Mouse (Mus musculus): Measurements from ENCODE around the gene Farsb.

Gene Farsb

GRCm38 (mm10) chr1:78437150-78437549 lies 51.5 kb downstream of the Farsb start:
- TF ChIP-seq POU5F1 (IDR thresholded peaks at IDR 0.05; ENCODE audit: borderline replicate concordance, low read length): no peak
- TF ChIP-seq NANOG (IDR thresholded peaks at IDR 0.05; ENCODE audit: borderline replicate concordance, low read length): no peak
- TF ChIP-seq CTCF (conservative IDR thresholded peaks at IDR 0.05; ENCODE audit: low read length): no peak
- no peaks in the 10 kb centered on the region for H3K9me3 ChIP-seq (ENCODE audit: low read length)

GRCm38 (mm10) chr1:78436445-78436844 lies 52.3 kb downstream of the Farsb start:
- Histone ChIP-seq H3K27me3 (ENCODE audit: insufficient read depth, low read length) (no peaks in the 10 kb centered on the region), H3K4me1 (replicated peaks; ENCODE audit: low read depth, low read length) (no peaks in the 10 kb centered on the region), H3K36me3 (ENCODE audit: insufficient read depth, low read length) (peaks cover 71% of the 10 kb centered on the region), H3K4me3 (replicated peaks; ENCODE audit: low read length) (no peak overlapping the region), H3K9me3 (ENCODE audit: low read length) (no peaks in the 10 kb centered on the region)
- TF ChIP-seq POU5F1 (IDR thresholded peaks at IDR 0.05; ENCODE audit: borderline replicate concordance, low read length) (no peak), NANOG (IDR thresholded peaks at IDR 0.05; ENCODE audit: borderline replicate concordance, low read length) (no peak), CTCF (conservative IDR thresholded peaks at IDR 0.05; ENCODE audit: low read length) (no peak)

More at GRCm38 (mm10) chr1:78437150-78437549, 51.5 kb downstream of the Farsb start:
- no peak overlapping the region for H3K4me3 ChIP-seq (replicated peaks; ENCODE audit: low read length)
- no peaks in the 10 kb centered on the region for H3K27me3 ChIP-seq (ENCODE audit: insufficient read depth, low read length)
- H3K36me3 ChIP-seq (ENCODE audit: insufficient read depth, low read length): peaks cover 70% of the 10 kb centered on the region
- H3K4me1 ChIP-seq (replicated peaks; ENCODE audit: low read depth, low read length): peaks cover 2% of the 10 kb centered on the region; the same call in 1 of the 2 replicates

- peaks cover 71% of the 10 kb centered on the region for H3K36me3 ChIP-seq (ENCODE audit: insufficient read depth, low read length)
- no peaks in the 10 kb centered on the region for H3K27me3 ChIP-seq (ENCODE audit: insufficient read depth, low read length)
- no peaks in the 10 kb centered on the region for H3K9me3 ChIP-seq (ENCODE audit: low read length)
- no peak overlapping the region for H3K4me3 ChIP-seq (replicated peaks; ENCODE audit: low read length)
- TF ChIP-seq POU5F1 (IDR thresholded peaks at IDR 0.05; ENCODE audit: borderline replicate concordance, low read length): no peak
- TF ChIP-seq NANOG (IDR thresholded peaks at IDR 0.05; ENCODE audit: borderline replicate concordance, low read length): no peak
- no peak for TF ChIP-seq CTCF (conservative IDR thresholded peaks at IDR 0.05; ENCODE audit: low read length)
- no peaks in the 10 kb centered on the region for H3K4me1 ChIP-seq (replicated peaks; ENCODE audit: low read depth, low read length)
Measured at GRCm38 (mm10) chr1:78435967-78436366, 52.7 kb downstream of the Farsb start.

- Histone ChIP-seq H3K4me1 (replicated peaks; ENCODE audit: low read depth, low read length) (0 out of 2 replicates have a peak, but pooled peaks cover 2% of the 10 kb centered on the region), H3K27me3 (ENCODE audit: insufficient read depth, low read length) (no peaks in the 10 kb centered on the region), H3K9me3 (ENCODE audit: low read length) (no peaks in the 10 kb centered on the region), H3K4me3 (replicated peaks; ENCODE audit: low read length) (no peak overlapping the region), H3K36me3 (ENCODE audit: insufficient read depth, low read length) (peaks cover 62% of the 10 kb centered on the region)
- TF ChIP-seq POU5F1 (IDR thresholded peaks at IDR 0.05; ENCODE audit: borderline replicate concordance, low read length) (no peak), CTCF (conservative IDR thresholded peaks at IDR 0.05; ENCODE audit: low read length) (no peak), NANOG (IDR thresholded peaks at IDR 0.05; ENCODE audit: borderline replicate concordance, low read length) (no peak)
Measured at GRCm38 (mm10) chr1:78433472-78433871, 55.2 kb downstream of the Farsb start.

GRCm38 (mm10) chr1:78428851-78429250 lies 59.8 kb downstream of the Farsb start:
- peaks cover 69% of the 10 kb centered on the region for H3K36me3 ChIP-seq (ENCODE audit: insufficient read depth, low read length)
- no peak overlapping the region for H3K4me3 ChIP-seq (replicated peaks; ENCODE audit: low read length)
- TF ChIP-seq NANOG (IDR thresholded peaks at IDR 0.05; ENCODE audit: borderline replicate concordance, low read length) (no peak), CTCF (conservative IDR thresholded peaks at IDR 0.05; ENCODE audit: low read length) (no peak), POU5F1 (IDR thresholded peaks at IDR 0.05; ENCODE audit: borderline replicate concordance, low read length) (no peak)
- H3K4me1 ChIP-seq (replicated peaks; ENCODE audit: low read depth, low read length): 0 out of 2 replicates have a peak, but pooled peaks cover 2% of the 10 kb centered on the region
- H3K9me3 ChIP-seq (ENCODE audit: low read length): no peaks in the 10 kb centered on the region
- no peaks in the 10 kb centered on the region for H3K27me3 ChIP-seq (ENCODE audit: insufficient read depth, low read length)

GRCm38 (mm10) chr1:78426841-78427240 lies 61.9 kb downstream of the Farsb start:
- H3K9me3 ChIP-seq (ENCODE audit: low read length): no peaks in the 10 kb centered on the region
- no peak overlapping the region for H3K4me3 ChIP-seq (replicated peaks; ENCODE audit: low read length)
- peaks cover 73% of the 10 kb centered on the region for H3K36me3 ChIP-seq (ENCODE audit: insufficient read depth, low read length)
- H3K4me1 ChIP-seq (replicated peaks; ENCODE audit: low read depth, low read length): peaks cover 11% of the 10 kb centered on the region; the same call in 1 of the 2 replicates
- TF ChIP-seq POU5F1 (IDR thresholded peaks at IDR 0.05; ENCODE audit: borderline replicate concordance, low read length) (no peak), CTCF (conservative IDR thresholded peaks at IDR 0.05; ENCODE audit: low read length) (no peak), NANOG (IDR thresholded peaks at IDR 0.05; ENCODE audit: borderline replicate concordance, low read length) (no peak)
- H3K27me3 ChIP-seq (ENCODE audit: insufficient read depth, low read length): no peaks in the 10 kb centered on the region

- Histone ChIP-seq H3K4me3 (replicated peaks; ENCODE audit: low read length) (no peak overlapping the region), H3K9me3 (ENCODE audit: low read length) (no peaks in the 10 kb centered on the region), H3K27me3 (ENCODE audit: insufficient read depth, low read length) (no peaks in the 10 kb centered on the region), H3K4me1 (replicated peaks; ENCODE audit: low read depth, low read length) (peaks cover 12% of the 10 kb centered on the region; the same call in 1 of the 2 replicates), H3K36me3 (ENCODE audit: insufficient read depth, low read length) (peaks cover 73% of the 10 kb centered on the region)
- no peak for TF ChIP-seq POU5F1 (IDR thresholded peaks at IDR 0.05; ENCODE audit: borderline replicate concordance, low read length)
- TF ChIP-seq CTCF (conservative IDR thresholded peaks at IDR 0.05; ENCODE audit: low read length): no peak
- no peak for TF ChIP-seq NANOG (IDR thresholded peaks at IDR 0.05; ENCODE audit: borderline replicate concordance, low read length)
Measured at GRCm38 (mm10) chr1:78425793-78426700, 62.6 kb downstream of the Farsb start.

GRCm38 (mm10) chr1:78425309-78425708 lies 63.4 kb downstream of the Farsb start:
- peaks cover 75% of the 10 kb centered on the region for H3K36me3 ChIP-seq (ENCODE audit: insufficient read depth, low read length)
- TF ChIP-seq CTCF (conservative IDR thresholded peaks at IDR 0.05; ENCODE audit: low read length) (no peak), NANOG (IDR thresholded peaks at IDR 0.05; ENCODE audit: borderline replicate concordance, low read length) (no peak), POU5F1 (IDR thresholded peaks at IDR 0.05; ENCODE audit: borderline replicate concordance, low read length) (no peak)
- H3K4me3 ChIP-seq (replicated peaks; ENCODE audit: low read length): no peak overlapping the region
- no peaks in the 10 kb centered on the region for H3K27me3 ChIP-seq (ENCODE audit: insufficient read depth, low read length)
- no peaks in the 10 kb centered on the region for H3K9me3 ChIP-seq (ENCODE audit: low read length)
- H3K4me1 ChIP-seq (replicated peaks; ENCODE audit: low read depth, low read length): peaks cover 19% of the 10 kb centered on the region

Data from E14TG2a.4 (cell line).